Mouse (Mus musculus) spleen, embryonic (tissue): ENCODE data around the gene Bpifb9a.
"Not testable (repeated sequence)": the region's sequence is repeated elsewhere in the genome, so short reads cannot be mapped to it uniquely, and the experiment has no call there.

Experiments
- CTCF ChIA-PET: fragments of 350-600 bp; sonication (Branson Sonifier 250); formaldehyde crosslinking; loops from one replicate; lab custom pipeline; 2022; lab: Charles Lee

Bpifb9a gene

DNA sequence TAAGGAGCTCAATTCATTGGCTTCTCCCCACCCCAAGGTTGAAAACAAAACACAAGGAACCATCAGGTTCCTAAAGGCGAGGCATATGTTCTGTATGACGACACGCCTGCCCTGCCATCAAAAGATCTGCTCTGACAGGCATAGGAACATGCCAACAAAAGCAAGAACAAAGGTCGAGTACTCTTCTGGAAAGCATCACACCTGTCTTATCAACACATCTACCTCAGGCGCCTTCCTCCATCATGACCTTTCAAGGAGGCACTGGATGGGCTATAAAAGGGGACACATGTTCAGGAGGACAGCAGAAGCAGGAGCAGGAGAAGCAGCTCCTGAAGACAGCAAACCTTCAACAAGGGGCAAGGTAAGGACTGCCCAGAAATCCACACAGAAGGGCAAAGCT is at the start of gene Bpifb9a:
Bpifb9a (plus strand) TSS at position 301 of the 400 bp plus-strand sequence.
- CTCF ChIA-PET = not testable (repeated sequence)

DNA sequence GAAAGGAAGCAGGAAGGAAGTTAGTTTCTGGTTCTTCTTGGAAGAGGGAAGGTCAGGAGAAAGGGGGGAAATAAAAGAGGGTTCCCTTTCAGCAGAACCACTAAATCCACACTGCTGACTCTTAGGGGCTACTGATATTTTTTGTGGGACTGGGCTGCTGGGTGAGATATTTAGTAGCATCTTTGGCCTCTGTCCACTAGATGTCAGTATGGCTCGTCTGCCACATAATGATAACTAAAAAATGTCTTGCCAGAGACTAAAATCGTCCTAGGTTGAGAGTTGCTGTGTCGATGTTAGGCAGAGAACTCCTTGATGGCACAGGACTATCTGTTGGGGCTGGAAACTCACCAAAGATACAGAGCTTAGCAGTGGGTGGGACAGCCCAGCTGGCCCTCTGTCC is 48.5 kb upstream of the Bpifb9a start:
- CTCF ChIA-PET = interaction anchor here (0.5 kb wide), 1 partner anchor 481 kb away, joined by 3 read pairs; no protein-coding TSS in a partner anchor

DNA sequence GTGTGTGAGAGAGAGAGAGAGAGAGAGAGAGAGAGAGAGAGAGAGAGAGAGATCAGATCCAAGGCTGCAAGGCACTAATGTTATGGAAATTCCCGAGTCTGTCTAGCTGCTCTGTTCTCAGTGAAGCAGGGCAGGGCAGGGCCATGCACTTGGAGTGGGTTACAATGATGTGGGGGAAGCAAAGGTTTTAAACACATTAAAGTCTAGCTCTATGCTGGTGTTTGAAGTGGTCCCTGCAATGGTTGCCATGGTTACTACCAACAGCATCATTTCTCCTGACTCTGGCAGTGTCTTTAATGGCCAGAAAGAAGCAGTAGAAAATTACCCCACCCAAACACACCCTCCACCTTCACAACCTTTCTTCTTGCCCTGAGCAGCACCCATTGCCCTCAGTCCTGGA is 46.5 kb upstream of the Bpifb9a start:
- CTCF ChIA-PET = interaction anchor here (0.5 kb wide), 1 partner anchor 847 kb away, joined by 3 read pairs; no protein-coding TSS in a partner anchor

DNA sequence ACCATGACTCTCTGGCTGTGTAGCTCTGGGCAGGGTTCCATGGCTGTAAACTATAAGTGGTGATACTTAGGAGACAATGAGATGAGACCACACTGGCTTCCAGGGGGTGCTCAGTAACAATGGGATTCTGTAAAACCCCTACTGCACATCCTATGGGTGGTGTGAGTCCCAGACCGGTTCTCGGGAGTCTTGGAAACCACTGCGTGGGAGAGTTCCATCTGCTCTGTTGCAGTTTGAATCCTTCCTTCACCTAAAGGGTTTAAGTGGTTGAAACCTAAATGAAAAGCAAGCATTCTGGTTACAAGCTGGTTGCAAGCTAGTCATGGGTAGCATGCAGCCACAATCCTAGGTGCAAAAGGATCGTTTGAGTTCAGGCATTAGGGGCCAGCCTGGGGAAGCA is 45.8 kb upstream of the Bpifb9a start:
- CTCF ChIA-PET = no interaction called here

DNA sequence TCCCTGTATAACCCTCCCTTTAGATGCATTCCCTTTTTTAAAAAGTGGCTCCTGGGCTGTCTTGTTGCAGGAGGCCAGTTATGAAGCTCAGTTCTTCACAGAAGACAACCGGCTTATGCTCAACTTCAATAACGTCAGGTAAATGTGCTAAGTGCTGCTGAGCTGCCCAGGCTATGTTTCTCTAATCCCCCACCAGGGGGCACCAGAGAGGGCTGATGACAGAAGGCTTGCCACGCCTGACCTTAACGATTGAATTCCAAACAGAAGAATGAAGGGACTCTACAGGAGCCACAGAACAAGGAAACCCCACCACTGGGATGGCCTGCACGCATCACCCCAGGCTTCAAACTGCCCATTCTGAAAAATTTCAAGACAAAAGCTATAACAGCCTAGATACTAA is 42.5 kb upstream of the Bpifb9a start:
- CTCF ChIA-PET = no interaction called here

DNA sequence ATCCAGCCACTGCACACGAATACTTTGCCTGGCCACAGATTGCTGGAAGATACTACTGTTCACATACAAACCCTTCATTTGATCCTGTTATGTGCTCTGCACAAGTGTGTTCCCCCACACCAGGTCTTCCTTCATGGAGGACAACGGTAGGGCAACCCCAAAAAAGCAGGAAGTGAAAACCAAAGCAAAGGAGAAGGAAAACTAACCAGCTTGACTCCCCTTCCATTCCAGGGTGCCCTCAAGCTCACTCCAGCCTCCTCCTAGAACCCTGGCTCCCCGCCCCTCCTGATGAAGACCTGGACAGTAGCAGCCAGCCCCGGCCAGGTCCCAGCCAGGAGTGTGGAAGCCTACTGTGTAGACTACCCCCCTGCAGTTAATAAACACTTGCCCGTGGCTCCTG is 37.7 kb upstream of the Bpifb9a start:
- CTCF ChIA-PET = no interaction called here

DNA sequence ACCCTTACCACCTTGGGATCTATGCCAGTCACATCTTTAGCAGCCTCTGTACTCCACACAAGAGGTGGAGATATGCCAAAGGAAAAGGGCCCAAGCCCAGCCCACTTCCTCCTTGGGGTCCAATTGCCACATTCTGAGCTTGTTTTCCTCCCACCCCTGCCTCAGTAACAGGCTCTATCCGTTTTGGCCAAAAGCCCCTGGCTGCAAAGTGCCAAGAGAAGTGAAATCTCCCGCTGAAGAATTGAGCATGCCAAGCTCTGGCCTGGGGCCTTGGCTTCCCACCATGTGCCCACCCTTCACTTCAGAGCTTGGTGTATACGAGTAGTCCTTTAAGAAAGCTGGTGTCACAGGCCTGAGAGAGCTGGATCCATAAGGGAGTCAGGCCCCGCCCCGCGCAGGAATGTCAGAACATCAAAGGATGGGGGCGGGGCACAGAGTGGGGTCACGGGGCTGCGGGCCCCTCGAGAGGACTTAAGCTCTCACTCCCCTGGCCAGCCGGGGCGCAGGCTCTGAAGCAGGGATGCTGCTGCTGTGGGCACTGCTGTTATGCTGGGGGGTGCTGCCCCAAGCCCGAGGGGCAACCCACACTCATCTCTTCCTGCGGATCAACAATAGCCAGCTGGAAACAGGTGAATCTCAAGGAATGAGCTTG is 34.3 kb upstream of the Bpifb9a start, which contains the start of gene Bpifb5:
Bpifb5 (plus strand) TSS at position 478 of the 652 bp plus-strand sequence.
- CTCF ChIA-PET = no interaction called here

DNA sequence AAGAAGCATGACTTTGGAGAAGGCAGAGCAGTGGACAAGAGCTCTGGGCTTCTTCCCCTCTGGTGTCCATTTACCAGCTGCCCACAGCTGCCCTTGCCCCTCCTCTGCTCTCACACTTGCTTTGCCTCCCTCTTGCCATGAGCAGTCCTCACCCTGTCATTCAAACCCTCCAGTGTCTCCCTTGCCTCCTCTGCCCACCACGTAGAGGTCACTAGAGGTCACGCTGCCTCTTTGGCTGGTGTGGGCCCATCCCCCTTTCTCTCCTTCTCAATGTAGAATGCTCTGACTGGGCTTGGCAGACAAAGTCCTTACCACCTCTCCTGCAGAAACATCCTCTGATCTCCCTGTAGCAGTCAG is 33.8 kb upstream of the Bpifb9a start:
- CTCF ChIA-PET = no interaction called here

DNA sequence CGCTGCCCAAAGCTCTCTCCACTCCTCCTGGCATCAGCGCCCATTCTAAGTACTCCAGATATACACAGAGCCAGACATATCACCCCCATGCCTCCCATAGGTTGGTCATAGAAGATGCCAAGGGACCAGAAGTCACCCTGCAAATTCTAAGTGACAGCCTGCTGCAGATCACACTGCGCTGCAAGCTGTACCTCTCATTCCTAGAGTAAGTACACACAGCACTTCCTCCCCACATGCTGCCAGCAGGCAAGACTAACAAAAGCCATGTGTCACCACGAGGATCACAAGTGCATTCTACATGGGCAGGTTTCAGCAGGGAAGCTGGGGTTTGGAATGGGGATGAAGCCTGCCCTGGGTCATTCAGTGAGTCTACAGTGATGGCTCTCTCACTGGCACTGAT is 30.7 kb upstream of the Bpifb9a start:
- CTCF ChIA-PET = interaction anchor here (0.7 kb wide), 1 partner anchor 1594 kb away, joined by 3 read pairs; no protein-coding TSS in a partner anchor

DNA sequence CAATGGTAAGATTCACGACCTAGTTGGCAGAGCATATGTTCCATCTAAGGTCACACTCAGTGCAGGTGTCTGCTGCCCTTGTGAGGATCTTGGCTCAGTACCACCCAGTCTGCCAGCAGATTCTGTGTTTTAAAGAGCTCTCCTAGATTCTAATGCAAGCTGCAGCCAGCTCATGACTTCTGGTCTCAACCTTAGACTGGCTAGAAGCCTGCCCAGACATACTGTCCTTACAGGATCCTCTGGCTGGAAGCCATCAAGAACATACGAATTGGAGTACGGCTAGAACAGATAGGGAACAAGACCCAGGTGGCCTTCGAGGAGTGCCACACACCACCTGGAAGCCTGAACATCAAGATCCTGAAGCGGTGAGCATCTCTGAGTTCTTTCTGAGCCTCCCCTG is 29.8 kb upstream of the Bpifb9a start:
- CTCF ChIA-PET = no interaction called here

DNA sequence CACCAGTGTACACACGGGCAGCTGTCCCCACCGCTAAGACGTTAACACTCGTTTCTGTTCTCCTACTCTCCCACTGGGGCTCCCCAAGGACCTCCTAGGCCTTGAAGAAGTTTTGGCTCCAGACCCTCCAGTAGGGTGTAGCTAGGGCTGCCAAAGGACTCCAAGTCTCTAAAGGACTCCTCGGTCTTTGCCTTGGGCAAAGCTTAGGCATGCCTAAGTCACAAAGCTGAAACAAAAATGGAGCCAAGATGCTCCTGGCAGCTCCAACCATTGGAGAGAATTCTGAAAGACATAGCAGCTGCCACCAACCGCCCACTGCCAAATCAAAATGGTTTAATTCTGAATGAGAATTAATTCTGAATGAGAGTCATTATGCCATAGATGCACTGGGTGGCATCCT is 24.2 kb upstream of the Bpifb9a start:
- CTCF ChIA-PET = no interaction called here

DNA sequence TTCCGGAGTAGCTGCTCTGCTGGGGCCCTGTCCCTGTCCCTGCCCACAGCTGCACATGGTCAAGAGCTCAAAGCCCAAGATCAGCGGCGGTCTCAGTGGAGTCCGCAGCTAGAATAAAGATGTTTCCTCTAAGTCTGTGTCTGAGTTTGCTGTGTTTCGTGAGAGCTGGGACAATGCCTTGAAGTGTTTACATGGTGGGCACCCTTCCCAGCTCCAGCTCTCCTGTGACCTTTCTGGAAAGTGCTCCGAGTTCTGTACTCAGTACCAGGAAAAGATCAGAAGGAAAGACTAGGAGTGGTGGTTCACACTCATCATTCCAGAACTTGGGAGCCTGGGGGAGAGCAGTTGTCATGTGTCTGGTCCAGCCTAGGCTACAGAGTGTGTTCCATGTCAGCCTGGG is 16.9 kb upstream of the Bpifb9a start:
- CTCF ChIA-PET = no interaction called here

DNA sequence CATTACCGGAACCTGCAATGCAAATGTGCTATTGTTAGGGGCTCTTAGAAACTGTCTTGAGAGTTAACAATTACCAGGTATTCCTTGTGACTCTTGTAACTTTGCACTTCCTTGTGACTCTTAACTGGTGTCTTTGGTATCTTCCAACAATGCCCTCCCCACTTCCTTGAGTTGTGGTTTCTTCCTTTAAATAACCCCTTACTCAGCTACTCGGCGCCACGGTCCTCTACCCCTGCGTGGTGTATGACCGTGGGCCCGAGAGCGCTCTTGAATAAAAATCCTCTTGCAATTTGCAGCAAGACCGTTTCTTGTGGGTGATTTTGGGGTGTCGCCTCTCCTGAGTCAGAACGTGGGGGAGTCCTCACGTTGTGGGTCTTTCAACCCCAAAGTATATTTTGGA is 14.9 kb upstream of the Bpifb9a start:
- CTCF ChIA-PET = not testable (repeated sequence)

DNA sequence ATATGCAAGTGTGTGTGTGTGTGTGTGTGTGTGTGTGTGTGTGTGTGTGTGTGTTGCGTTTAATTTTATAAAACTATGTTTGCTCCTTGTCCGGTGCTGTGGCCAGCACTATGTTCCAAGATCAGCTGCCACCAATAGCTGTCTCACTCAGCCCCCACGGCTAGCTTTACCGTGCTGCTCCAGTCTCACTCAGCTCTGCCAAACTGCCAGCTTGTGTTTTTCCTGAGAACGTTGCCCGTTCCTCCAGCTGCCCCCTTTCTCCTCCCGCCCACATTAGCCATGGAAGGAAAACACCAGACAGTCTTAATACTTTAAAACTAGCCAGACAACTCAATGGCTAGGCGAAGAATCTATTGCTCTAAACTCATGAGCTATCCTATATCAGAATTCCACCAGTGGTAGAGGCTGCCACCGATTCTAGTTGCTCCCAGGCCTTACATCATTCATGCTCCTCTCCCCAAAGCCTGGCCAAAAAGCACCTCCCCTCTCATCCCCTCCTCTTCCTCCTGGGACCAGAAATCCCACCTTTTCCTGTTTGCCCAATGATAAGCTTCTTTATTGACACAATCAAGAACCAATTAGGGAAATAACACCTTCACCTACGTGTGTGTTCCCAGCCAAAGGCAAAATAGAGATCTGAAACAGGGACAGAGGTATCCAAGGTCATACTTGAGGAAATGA is 14.2 kb upstream of the Bpifb9a start:
- CTCF ChIA-PET = no interaction called here

DNA sequence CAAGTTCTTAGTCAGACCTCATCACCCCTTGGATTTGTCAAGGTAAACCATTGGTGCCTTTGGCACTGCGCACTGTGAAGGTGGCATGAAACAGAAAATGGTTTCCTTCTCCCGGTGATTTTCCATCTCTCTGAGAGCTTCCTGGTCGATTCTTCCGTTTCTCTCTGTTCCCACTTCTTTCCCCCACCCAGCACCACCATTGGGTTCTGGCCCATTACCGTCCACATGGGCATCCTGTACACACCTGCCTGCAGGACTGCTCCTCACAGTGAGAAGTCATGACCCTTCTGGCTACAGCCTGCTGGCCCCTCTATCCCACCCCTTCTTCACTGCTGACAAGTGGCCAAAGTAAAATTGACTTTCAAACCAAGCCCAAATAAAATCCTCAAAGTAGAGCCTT is 12.3 kb upstream of the Bpifb9a start:
- CTCF ChIA-PET = no interaction called here

DNA sequence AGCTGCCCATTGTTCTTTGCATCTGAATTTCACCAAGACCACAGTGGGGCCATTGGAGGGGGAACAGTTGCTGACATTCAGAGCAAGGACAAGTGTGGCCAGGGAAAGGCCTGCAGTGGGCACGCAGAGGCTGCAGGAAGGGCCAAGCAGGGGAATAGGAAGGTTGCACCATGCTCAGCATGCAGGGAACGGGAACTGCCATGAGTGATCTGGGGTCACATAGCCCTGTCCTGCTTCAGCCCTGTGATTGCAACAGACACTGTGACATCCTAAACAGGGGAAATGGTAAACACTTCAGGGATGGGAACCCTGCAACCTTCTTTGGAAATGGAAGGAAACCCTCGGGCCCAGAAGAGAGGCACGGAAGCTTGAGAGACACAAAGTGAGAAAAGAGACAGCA is 2.4 kb upstream of the Bpifb9a start:
- CTCF ChIA-PET = not testable (repeated sequence)

DNA sequence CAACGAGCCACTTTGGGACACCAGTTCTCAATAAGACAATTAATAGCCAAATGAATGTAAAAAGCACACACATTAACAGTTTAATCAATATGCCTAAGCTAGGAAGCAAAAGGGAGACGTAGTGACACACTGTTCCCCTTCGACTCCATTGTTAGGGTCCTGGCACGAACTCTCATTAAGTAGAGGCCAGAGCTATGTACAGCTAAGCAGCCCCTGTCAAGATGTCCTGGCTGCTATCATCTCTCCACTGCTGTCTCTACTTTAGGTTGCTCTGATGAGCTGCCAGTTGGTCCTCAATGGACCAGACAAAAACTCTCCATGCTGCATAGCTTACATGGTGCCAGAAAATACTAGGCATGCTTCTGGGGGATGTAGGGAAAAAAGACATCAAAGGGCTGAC is 1.9 kb upstream of the Bpifb9a start:
- CTCF ChIA-PET = no interaction called here

DNA sequence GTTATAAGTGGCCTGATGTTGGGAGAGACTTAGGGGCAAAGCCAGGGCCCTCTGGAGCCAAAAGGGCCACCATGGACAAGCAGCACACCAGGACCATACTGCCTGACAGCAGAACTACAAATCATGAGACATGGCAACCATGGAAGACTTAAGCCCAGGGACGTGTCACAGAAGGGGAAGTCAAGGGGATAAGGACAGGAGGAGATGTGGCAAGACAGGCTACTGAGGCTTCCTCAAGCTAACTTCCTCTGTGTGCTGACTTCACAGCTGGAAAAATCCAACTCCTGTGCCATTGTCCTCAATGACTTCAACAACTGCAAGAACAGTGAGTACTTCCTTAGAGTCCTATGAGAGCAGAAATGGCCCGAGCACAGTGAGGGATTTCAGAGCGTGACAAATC is 6.7 kb downstream of the Bpifb9a start:
- CTCF ChIA-PET = not testable (repeated sequence)

DNA sequence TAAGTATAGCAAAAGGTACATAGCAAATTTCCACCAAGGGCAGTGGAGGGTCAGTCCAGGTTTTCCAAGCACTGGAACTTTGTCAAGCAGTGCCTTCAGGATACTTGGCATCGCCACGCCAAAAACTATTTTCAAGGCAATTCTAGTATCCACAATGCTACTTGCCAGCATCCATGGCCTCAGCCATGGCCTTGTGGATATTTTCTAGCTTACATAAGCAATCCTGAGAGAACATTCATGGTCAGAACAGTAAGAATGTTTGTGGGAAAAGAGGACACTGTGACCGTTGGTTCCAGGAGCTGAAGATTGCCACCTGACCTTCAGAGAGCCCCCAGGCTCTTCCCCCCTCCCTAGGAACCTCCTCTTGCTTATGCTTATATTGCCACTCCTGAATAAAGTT is 34.2 kb downstream of the Bpifb9a start:
- CTCF ChIA-PET = not testable (repeated sequence)

DNA sequence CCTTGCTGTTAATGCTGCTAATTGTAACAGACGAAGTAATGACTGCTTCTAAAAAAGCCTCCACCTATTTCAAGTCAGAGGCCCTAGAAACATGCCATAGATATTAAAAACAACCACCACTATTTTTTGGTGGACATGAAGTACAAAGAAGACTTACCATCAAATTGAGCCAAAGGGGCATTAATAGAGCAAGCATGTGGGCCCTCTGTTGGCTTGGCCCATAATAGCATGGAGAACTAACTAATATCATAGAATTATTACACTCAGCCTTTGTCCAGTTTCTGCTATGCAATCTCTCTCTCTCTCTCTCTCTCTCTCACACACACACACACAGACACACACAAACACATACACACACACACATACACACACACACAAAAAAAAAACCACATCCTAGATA is 35.2 kb downstream of the Bpifb9a start:
- CTCF ChIA-PET = no interaction called here

DNA sequence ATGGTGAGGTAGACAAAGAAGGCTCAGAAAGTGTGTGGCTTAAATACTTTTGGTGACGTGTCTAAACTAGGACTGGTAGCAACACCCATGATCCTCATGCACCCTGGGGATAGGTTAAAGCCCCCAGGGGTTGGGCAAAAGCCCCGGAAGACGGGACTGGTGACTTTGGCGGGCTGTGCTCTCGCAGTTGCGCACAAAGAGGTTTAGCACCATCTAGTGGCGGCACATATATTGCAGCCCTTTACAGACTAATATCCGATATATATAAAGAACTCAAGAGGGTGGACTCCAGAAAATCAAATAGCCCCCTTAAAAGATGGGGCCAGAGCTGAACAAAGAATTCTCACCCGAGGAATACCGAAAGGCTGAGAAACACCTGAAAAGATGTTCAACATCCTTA is 37.1 kb downstream of the Bpifb9a start:
- CTCF ChIA-PET = not testable (repeated sequence)

DNA sequence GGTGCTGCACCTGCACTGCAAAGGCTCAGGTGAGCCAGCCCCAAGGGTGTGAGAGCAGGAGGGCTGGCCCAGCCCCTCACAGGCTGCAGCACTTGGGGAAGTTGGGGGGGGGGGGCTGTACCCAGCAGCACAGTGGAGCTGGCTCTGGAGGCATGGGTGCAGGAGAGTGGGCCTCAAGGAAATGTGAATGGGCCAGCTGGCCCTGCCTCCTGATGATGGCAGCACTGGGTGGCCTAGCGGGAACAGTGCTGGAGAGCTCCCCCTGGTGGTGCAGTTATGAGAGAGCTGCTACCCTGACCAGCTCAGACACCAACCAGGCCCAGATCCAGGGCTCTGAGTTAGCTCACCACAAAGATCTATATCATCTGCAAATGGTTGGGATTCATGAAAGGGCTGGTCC is 42.8 kb downstream of the Bpifb9a start:
- CTCF ChIA-PET = no interaction called here

DNA sequence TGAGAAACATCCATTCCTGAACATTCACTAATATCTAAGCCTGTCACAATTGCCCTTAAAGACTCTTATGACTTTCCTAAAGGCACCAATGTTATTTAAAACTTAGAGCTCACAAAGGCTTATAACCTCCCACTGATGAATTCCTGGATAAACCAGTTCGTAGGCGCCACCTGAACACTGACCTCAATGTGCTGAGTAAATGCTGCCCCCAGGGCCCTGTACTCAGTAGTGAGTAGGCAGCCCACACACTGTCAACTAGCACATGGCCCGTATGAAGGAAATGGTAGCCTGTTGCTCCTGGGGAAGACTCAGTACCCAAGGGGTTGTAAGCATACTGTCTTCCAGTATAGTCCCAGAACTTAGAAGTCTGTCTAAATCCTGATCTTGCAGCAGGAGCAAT is 44.1 kb downstream of the Bpifb9a start:
- CTCF ChIA-PET = interaction anchor here (0.6 kb wide), 1 partner anchor 122 kb away, joined by 3 read pairs; no protein-coding TSS in a partner anchor
